Mouse (Mus musculus): ENCODE measurements around the gene Gm20865.
"Not testable (repeated sequence)": the region's sequence is repeated elsewhere in the genome, so short reads cannot be mapped to it uniquely, and the experiment has no call there.

The Gm20865 gene

DNA sequence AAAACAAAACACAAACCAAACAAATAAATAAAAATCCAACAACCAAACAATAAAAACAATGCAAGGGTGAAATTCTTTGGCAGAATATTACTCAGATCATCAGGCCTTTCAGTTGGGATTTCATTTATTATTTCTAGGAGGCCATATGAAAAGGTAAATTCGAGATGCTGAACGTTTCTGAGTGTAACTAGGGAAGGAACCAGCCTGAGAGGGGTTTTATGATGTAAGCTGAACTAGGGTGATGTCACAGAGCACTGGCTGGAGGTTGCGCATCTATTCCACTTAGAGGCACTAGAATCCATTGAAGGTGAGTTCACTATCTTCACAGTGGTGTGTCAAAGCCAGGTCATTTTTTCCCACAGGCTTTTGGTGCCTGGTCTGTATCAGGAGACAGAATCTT is at the start of gene Gm20865:
Gene Gm20865, plus strand, starts transcription at position 301 of the 400 bp plus-strand sequence.
- not testable (repeated sequence) for DNase-seq (ENCODE audit: low read depth, low spot score)
